Mouse (Mus musculus) lung, adult 2 months (tissue): ENCODE measurements around the gene Iltifb. TPM values are rescaled to one million over a fixed set of nuclear protein-coding genes. Genes with fewer than 3 reads are reported as not detected.
"Not testable (repeated sequence)": the region's sequence is repeated elsewhere in the genome, so short reads cannot be mapped to it uniquely, and the experiment has no call there.

ENCODE experiments used
- DNase-seq: peaks from one replicate; pipeline ENCODE4 v3.0.0; 2022
- H3K4me1 ChIP-seq: fragments of 200-500 bp; 2 replicates; pipeline ENCODE4 v1.6.1; 2011; ENCODE audit warnings: low read length; ENCODE audit not compliant: control insufficient read depth, insufficient read depth
- H3K4me3 ChIP-seq: fragments of 200-500 bp; replicated peaks from 2 replicates; pipeline ENCODE3; 2011; ENCODE audit warnings: low read depth, mild to moderate bottlenecking, control low read depth, low read length; ENCODE audit errors: extremely low read depth
- CTCF ChIP-seq: fragments of 200-500 bp; IDR thresholded peaks from 2 replicates; pipeline ENCODE4 v1.5.1; 2011; ENCODE audit warnings: mild to moderate bottlenecking, low read length, control low read depth; ENCODE audit not compliant: insufficient read depth
- POLR2A ChIP-seq: fragments of 200-500 bp; IDR thresholded peaks from 2 replicates; pipeline ENCODE4 v1.6.1; 2011; ENCODE audit warnings: low read depth, mild to moderate bottlenecking, control low read depth, low read length, borderline replicate concordance; ENCODE audit errors: extremely low read depth
- WGBS: fragments of 180-500 bp; shearing (Covaris S2); methylation state at CpG from one replicate; pipeline ENCODE4 v1.1.7; 2018; 5-methylcytosine and 5-hydroxymethylcytosine counted together
- polyA plus RNA-seq: library from polyadenylated mRNA; depleted of rRNA; stranded (reverse); fragments of >200 nt; gene quantifications from 2 replicates; pipeline ENCODE4 v1.2.3, GENCODE M21; 2012; rRNA removed

Iltifb gene
- not detected in 2 replicates for polyA plus RNA-seq

GRCm38 (mm10) chr10:118294938-118295337 lies at the start of gene Iltifb:
Gene Iltifb (minus strand): TSS chr10:118295038.
- no peaks in the 10 kb centered on the region for H3K4me1 ChIP-seq
- H3K4me3 ChIP-seq: no peak within 1 kb of the TSS
- no peak for DNase-seq
- 87% methylated on average over 6 of the region's 6 CpGs for WGBS
- TF ChIP-seq POLR2A: no peak
- TF ChIP-seq CTCF: no peak

- DNase-seq, H3K4me3 ChIP-seq, H3K4me1 ChIP-seq: not testable (repeated sequence)
- no CpG with 5 or more reads among the region's 14 CpGs for WGBS
Observed at GRCm38 (mm10) chr10:118343155-118343554, 48.3 kb upstream of the Iltifb start, which contains the start of gene Gm9046. Gene Gm9046 (minus strand): TSS chr10:118343255.

DNA sequence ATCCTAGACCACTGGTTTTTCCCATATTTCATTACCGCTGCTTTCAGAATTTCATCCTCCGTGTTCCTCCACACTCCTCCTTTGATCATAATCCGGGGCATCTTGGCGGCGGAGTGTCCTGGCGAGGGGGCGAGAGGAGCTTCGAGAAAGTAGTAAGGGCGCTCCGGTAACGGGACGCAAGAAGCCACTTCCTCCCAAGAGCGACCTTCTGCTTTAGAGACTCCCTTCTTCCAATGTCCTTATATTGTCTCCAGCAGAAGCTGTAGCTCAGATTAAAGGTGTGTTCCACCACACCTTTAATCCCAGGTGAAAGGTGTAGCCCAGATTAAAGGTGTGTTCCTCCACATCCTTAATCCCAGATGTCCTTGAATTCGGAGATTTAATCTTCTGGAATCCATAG lies 42.9 kb upstream of the Iltifb start, which contains the start of gene Gm9045:
TSS of gene Gm9045 (minus strand) at position 101 of the 400 bp plus-strand sequence.
- not testable (repeated sequence) for DNase-seq, H3K4me3 ChIP-seq, H3K4me1 ChIP-seq
- WGBS: no CpG with 5 or more reads among the region's 14 CpGs

DNA sequence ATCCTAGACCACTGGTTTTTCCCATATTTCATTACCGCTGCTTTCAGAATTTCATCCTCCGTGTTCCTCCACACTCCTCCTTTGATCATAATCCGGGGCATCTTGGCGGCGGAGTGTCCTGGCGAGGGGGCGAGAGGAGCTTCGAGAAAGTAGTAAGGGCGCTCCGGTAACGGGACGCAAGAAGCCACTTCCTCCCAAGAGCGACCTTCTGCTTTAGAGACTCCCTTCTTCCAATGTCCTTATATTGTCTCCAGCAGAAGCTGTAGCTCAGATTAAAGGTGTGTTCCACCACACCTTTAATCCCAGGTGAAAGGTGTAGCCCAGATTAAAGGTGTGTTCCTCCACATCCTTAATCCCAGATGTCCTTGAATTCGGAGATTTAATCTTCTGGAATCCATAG lies 37.5 kb upstream of the Iltifb start, which contains the start of gene Gm9044:
TSS of gene Gm9044 (minus strand) at position 101 of the 400 bp plus-strand sequence.
- not testable (repeated sequence) for H3K4me1 ChIP-seq, DNase-seq, H3K4me3 ChIP-seq
- WGBS: no CpG with 5 or more reads among the region's 14 CpGs

GRCm38 (mm10) chr10:118326869-118327268 lies 32.0 kb upstream of the Iltifb start, which contains the start of gene Gm9040:
Gene Gm9040 (minus strand): TSS chr10:118326969.
- not testable (repeated sequence) for DNase-seq, H3K4me3 ChIP-seq, H3K4me1 ChIP-seq
- no CpG with 5 or more reads among the region's 11 CpGs for WGBS

DNA sequence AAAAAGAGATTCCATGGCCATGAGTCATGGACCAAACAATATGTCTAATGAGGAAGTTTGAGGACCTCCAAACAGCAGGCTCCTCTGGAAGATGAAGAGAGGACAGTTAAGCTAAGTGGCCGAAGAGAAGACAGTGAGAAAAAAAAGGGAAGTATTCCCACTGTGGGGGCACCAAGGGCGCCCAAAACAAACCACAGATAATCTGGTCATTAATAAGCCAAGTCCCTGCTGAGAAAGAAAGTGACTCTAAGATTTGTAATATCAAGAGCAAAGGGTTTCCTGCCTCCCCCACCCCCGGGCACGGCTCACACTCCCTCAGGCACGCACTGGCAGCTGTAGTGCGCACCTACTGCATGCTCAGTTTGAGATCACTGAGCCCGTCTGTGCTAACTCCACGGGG lies 24.2 kb upstream of the Iltifb start:
- TF ChIP-seq CTCF (no peak), POLR2A (no peak)
- no peaks in the 10 kb centered on the region for H3K4me1 ChIP-seq
- 65% methylated on average over 8 of the region's 8 CpGs for WGBS
- no peak overlapping the region for H3K4me3 ChIP-seq
- no peak for DNase-seq

DNA sequence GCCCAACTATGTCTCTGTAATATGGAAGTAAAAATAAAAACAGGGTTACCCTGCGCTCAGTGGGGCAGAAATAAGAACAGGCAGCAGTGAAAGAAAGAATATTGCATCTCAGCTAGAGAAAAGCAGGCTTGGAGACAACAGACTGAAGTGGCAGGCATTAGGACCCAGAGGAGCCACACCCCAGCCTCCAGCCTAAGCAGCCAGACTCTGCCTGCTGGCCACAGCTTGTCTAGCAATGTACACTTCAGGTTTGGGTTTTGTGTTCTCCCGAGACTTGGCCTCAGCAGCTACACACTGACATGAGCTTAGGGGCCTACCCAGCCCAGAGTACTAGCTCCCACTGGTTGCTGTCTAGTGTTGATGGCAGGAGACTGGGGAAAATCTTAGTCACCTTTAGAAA lies 7.3 kb upstream of the Iltifb start:
- not testable (repeated sequence) for H3K4me3 ChIP-seq, DNase-seq, H3K4me1 ChIP-seq
- WGBS: 47% methylated on average over 2 of the region's 2 CpGs

- DNase-seq, H3K4me3 ChIP-seq, H3K4me1 ChIP-seq: not testable (repeated sequence)
- WGBS: 64% methylated on average over 3 of the region's 5 CpGs
Observed at GRCm38 (mm10) chr10:118283016-118283415, 11.8 kb downstream of the Iltifb start.

GRCm38 (mm10) chr10:118282565-118282964 lies 12.3 kb downstream of the Iltifb start:
- WGBS: 79% methylated on average over 7 of the region's 7 CpGs
- DNase-seq, H3K4me1 ChIP-seq, H3K4me3 ChIP-seq: not testable (repeated sequence)

DNA sequence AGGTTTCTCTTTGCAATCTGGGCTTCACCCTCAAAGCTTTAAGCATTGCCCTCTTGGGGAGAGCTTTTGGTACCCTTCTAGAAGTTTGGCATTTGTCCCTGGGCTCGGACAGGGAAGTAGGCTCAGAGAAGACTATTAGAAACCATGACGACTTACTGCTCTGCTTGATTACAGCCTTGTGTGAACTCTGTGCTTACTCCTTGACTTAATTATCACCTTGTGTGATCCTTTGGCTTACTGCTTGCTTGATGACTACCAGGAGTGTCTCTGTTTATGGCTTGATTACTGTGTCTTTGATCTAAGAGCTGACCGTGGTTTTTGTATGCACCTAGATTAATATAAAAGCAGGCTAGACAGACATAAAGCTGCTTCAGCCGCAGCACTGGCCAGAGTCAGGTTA lies 16.8 kb downstream of the Iltifb start:
- no CpG with 5 or more reads among the region's 4 CpGs for WGBS
- H3K4me3 ChIP-seq, H3K4me1 ChIP-seq, DNase-seq: not testable (repeated sequence)

DNA sequence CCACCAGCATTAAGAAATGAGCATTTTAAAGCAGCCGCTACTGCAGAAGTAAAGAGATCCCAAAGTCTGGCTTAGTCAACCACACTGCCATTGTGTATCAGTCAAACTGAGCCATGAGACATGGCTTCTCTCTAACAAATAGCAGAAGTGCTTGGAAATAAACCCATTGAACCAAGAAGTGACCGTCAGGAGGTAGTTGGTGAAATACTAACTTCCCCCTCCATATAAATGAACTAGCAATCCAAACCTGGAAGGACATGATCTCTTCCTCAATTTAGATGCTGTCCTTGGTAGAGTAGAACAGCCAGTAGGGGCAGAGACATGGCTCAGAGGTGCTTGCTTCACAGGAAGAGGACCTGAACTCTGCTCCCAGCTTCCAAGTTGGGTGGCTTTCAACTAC lies 23.4 kb downstream of the Iltifb start:
- 83% methylated on average over 1 of the region's 2 CpGs for WGBS
- not testable (repeated sequence) for H3K4me3 ChIP-seq, H3K4me1 ChIP-seq, DNase-seq

- 40% methylated on average over 3 of the region's 8 CpGs for WGBS
- H3K4me3 ChIP-seq, H3K4me1 ChIP-seq, DNase-seq: not testable (repeated sequence)
Observed at GRCm38 (mm10) chr10:118268812-118269211, 26.0 kb downstream of the Iltifb start.

GRCm38 (mm10) chr10:118258388-118258787 lies 36.5 kb downstream of the Iltifb start, which contains the start of gene Gm32802:
Gene Gm32802 (plus strand): TSS chr10:118258688.
- DNase-seq, H3K4me3 ChIP-seq, H3K4me1 ChIP-seq: not testable (repeated sequence)
- no CpG with 5 or more reads among the region's 13 CpGs for WGBS
